Mouse (Mus musculus): ENCODE measurements around the gene Duxbl2.
"Not testable (repeated sequence)": the region's sequence is repeated elsewhere in the genome, so short reads cannot be mapped to it uniquely, and the experiment has no call there.

Duxbl2 gene

GRCm38 (mm10) chr14:26118150-26118549, at the start of gene Duxbl2:
Duxbl2 (plus strand) TSS chr14:26118349.
- DNase-seq = not testable (repeated sequence)

GRCm38 (mm10) chr14:26076620-26077390, 41.3 kb upstream of the Duxbl2 start:
- DNase-seq = not testable (repeated sequence)

- DNase-seq = not testable (repeated sequence)
Measured at GRCm38 (mm10) chr14:26081216-26081615, 36.9 kb upstream of the Duxbl2 start, which contains the start of gene Cphx2. Cphx2 (plus strand) TSS chr14:26081516.

GRCm38 (mm10) chr14:26081997-26082396, 36.2 kb upstream of the Duxbl2 start, which contains the start of gene Cphx3:
Cphx3 (plus strand) TSS chr14:26082297.
- DNase-seq = not testable (repeated sequence)

- DNase-seq = not testable (repeated sequence)
Measured at GRCm38 (mm10) chr14:26097622-26098021, 20.5 kb upstream of the Duxbl2 start.

GRCm38 (mm10) chr14:26118550-26119000, 426 bp downstream of the Duxbl2 start:
- not testable (repeated sequence) for DNase-seq

- not testable (repeated sequence) for DNase-seq
Measured at GRCm38 (mm10) chr14:26119095-26119494, 946 bp downstream of the Duxbl2 start.

GRCm38 (mm10) chr14:26147095-26147494, 28.9 kb downstream of the Duxbl2 start:
- DNase-seq = not testable (repeated sequence)

- not testable (repeated sequence) for DNase-seq
Measured at GRCm38 (mm10) chr14:26156032-26156431, 37.9 kb downstream of the Duxbl2 start.

- not testable (repeated sequence) for DNase-seq
Measured at GRCm38 (mm10) chr14:26161156-26161555, 43.0 kb downstream of the Duxbl2 start.

- DNase-seq = not testable (repeated sequence)
Measured at GRCm38 (mm10) chr14:26162423-26162822, 44.3 kb downstream of the Duxbl2 start.

GRCm38 (mm10) chr14:26165266-26165665, 47.1 kb downstream of the Duxbl2 start:
- not testable (repeated sequence) for DNase-seq

GRCm38 (mm10) chr14:26173955-26174354, 55.8 kb downstream of the Duxbl2 start:
- not testable (repeated sequence) for DNase-seq

- not testable (repeated sequence) for DNase-seq
Measured at GRCm38 (mm10) chr14:26175028-26175427, 56.9 kb downstream of the Duxbl2 start.

Data from heart, adult 11 months (tissue).